Mouse (Mus musculus) embryonic facial prominence, embryonic 14.5 days (tissue): ENCODE data around the gene Il34. TPM values are rescaled to one million over a fixed set of nuclear protein-coding genes. Genes with fewer than 3 reads are reported as not detected.
"Not testable (repeated sequence)": the region's sequence is repeated elsewhere in the genome, so short reads cannot be mapped to it uniquely, and the experiment has no call there.

ENCODE experiments used
- ATAC-seq: fragments of 200-750 bp; cut with Nextera tagmentation; 2 replicates; pipeline ENCODE4 v1.8.0; 2017; ENCODE audit warnings: low read depth, moderate number of reproducible peaks, moderate TSS enrichment
- DNase-seq: peaks from one replicate; pipeline ENCODE4 v3.0.0-alpha.2; 2015; ENCODE audit warnings: low spot score
- H3K27ac ChIP-seq: fragments of 300-500 bp; sonication (generic); replicated peaks from 2 replicates; pipeline ENCODE4 v1.5.1; 2014; ENCODE audit warnings: low read depth, mild to moderate bottlenecking, low read length, moderate library complexity
- H3K27me3 ChIP-seq: fragments of 300-500 bp; sonication (generic); replicated peaks from 2 replicates; pipeline ENCODE4 v1.6.1; 2014; ENCODE audit warnings: low read length; ENCODE audit not compliant: control insufficient read depth, insufficient read depth
- H3K36me3 ChIP-seq: fragments of 300-500 bp; sonication (generic); 2 replicates; pipeline ENCODE4 v1.6.1; 2014; ENCODE audit warnings: low read length, mixed read lengths; ENCODE audit not compliant: control insufficient read depth, insufficient read depth
- H3K4me1 ChIP-seq: fragments of 300-500 bp; sonication (generic); 2 replicates; pipeline ENCODE4 v1.6.1; 2014; ENCODE audit warnings: antibody characterized with exemption, low read length; ENCODE audit not compliant: control insufficient read depth, insufficient read depth
- H3K4me2 ChIP-seq: fragments of 300-500 bp; sonication (generic); 2 replicates; pipeline ENCODE4 v1.6.1; 2014; ENCODE audit warnings: low read depth, mild to moderate bottlenecking, low read length, moderate library complexity, mixed read lengths
- H3K4me3 ChIP-seq: fragments of 300-500 bp; sonication (generic); 2 replicates; pipeline ENCODE4 v1.5.1; 2014; ENCODE audit warnings: low read depth, mild to moderate bottlenecking, low read length
- H3K9ac ChIP-seq: fragments of 300-500 bp; sonication (generic); 2 replicates; pipeline ENCODE4 v1.6.1; 2014; ENCODE audit warnings: low read depth, mild to moderate bottlenecking, low read length, moderate library complexity, mixed read lengths
- H3K9me3 ChIP-seq: fragments of 300-500 bp; sonication (generic); 2 replicates; pipeline ENCODE4 v1.6.1; 2016; ENCODE audit warnings: low read length; ENCODE audit not compliant: control insufficient read depth
- WGBS: fragments of 180-500 bp; shearing (Covaris S2); extraction: QIAGEN DNeasy Blood & Tissue Kit; methylation state at CpG from one replicate; pipeline ENCODE4 v1.1.7; 2014; 5-methylcytosine and 5-hydroxymethylcytosine counted together
- polyA plus RNA-seq: library from polyadenylated mRNA; unstranded; fragments of >200 nt; fragmentation: Nextera tagmentation; extraction: Ambion mirVana; gene quantifications from 2 replicates; pipeline ENCODE4 v1.2.1, GENCODE M21; 2014

The Il34 gene
- polyA plus RNA-seq, 1 experiment from 2014 or later = 1.7 TPM

DNA sequence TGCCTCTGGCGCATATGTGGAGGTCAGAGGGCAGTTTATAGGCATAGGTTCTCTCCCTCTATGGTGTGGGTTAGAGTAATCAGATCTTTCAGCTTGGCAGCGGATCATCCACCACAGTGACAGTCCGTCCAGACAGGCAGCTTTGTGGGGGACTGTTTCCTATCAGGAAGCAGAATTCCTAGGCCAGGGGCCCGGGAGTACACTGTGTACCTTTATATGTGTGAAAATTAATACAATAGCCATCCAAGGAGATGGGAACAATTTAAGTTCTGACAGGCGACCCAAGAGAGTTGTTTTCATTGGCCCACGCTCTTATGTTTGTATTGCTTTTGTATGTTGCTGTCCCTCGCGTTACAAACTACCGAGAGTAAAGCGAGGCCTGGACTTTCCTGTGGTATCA, 14.6 kb downstream of the Il34 start:
- no peak for ATAC-seq
- Histone ChIP-seq H3K4me1 (peaks cover 17% of the 10 kb centered on the region), H3K9me3 (no peaks in the 10 kb centered on the region), H3K27me3 (no peaks in the 10 kb centered on the region), H3K4me3 (no peak overlapping the region), H3K36me3 (no peaks in the 10 kb centered on the region), H3K9ac (no peak overlapping the region), H3K4me2 (no peak overlapping the region), H3K27ac (no peak overlapping the region)
- DNase-seq = no peak
- 65% methylated on average over 10 of the region's 10 CpGs for WGBS

DNA sequence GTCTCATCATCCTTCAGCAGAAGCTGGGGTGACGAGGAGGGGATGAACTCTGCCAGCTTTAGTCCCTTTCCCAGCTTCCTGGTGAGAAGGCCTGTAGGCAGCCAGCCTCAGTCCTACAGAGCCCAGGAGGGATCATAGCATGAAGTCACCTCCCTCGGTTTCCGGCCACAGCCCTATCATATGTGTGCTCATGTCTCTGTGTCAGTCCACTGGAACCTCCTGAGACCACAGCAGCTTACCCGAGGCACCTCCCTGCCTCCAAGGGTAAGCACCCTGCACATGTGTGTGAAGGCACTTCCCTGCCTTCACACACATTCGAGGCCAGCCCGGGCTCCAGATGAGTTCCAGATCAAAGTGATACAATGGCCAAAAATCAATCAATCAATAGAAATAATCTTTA, 15.5 kb downstream of the Il34 start:
- Histone ChIP-seq H3K9me3 (no peaks in the 10 kb centered on the region), H3K27me3 (no peaks in the 10 kb centered on the region), H3K36me3 (no peaks in the 10 kb centered on the region), H3K4me3 (no peak overlapping the region), H3K4me1 (peaks cover 17% of the 10 kb centered on the region), H3K9ac (no peak overlapping the region), H3K27ac (no peak overlapping the region), H3K4me2 (no peak overlapping the region)
- DNase-seq (no peak), ATAC-seq (no peak)
- WGBS = 63% methylated on average over 6 of the region's 6 CpGs

DNA sequence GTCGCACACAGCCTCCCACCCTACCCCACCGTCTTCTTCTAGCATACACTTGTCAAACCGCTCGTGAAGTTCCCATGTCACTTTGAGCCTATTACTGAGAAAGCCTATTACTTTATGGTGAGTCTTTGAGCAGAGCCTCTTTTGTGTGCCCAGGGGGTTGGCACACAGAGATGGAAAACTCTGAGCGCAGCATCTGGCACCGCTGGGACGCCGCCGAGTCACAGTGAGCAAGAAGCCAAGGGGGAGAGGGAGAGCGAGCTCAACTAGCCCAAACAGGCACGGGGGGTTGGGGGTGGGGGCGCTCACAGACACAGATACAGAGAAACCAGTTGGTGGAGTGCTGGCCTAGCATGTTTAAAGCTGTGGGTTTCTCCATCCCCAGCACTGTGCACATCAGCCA, 16.2 kb downstream of the Il34 start:
- DNase-seq = no peak
- Histone ChIP-seq H3K9me3 (no peaks in the 10 kb centered on the region), H3K36me3 (no peaks in the 10 kb centered on the region), H3K4me1 (peaks cover 17% of the 10 kb centered on the region), H3K9ac (no peak overlapping the region), H3K27me3 (no peaks in the 10 kb centered on the region), H3K4me3 (no peak overlapping the region), H3K27ac (no peak overlapping the region), H3K4me2 (no peak overlapping the region)
- 36% methylated on average over 12 of the region's 12 CpGs for WGBS
- peak; percentile 38; the same call in 1 of the 2 replicates for ATAC-seq

DNA sequence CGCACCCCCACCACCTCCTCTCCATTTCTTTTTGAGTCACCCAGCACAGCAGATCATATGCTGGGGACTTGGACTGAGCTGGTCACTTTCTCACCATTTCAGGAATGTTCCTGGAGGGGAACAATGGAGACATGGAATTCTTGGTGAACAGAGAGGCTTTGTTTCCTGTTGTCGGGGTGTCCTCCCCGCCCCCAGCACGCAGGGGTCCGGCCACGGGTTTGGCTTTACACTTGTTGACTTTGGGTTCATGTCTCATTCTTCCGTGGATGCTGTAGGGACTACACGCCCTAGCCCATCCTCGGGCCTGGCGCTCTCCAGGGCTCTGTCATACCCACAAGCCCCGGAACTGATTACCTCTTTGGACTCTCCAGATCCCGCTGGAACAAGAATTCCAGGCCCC, 16.7 kb downstream of the Il34 start:
- DNase-seq = no peak
- H3K27ac ChIP-seq = no peak overlapping the region
- H3K4me2 ChIP-seq = no peak overlapping the region
- ATAC-seq = no peak
- no peaks in the 10 kb centered on the region for H3K9me3 ChIP-seq
- H3K9ac ChIP-seq = no peak overlapping the region
- H3K27me3 ChIP-seq = no peaks in the 10 kb centered on the region
- WGBS = 46% methylated on average over 12 of the region's 12 CpGs
- no peak overlapping the region for H3K4me3 ChIP-seq
- no peaks in the 10 kb centered on the region for H3K36me3 ChIP-seq
- peaks cover 17% of the 10 kb centered on the region for H3K4me1 ChIP-seq

DNA sequence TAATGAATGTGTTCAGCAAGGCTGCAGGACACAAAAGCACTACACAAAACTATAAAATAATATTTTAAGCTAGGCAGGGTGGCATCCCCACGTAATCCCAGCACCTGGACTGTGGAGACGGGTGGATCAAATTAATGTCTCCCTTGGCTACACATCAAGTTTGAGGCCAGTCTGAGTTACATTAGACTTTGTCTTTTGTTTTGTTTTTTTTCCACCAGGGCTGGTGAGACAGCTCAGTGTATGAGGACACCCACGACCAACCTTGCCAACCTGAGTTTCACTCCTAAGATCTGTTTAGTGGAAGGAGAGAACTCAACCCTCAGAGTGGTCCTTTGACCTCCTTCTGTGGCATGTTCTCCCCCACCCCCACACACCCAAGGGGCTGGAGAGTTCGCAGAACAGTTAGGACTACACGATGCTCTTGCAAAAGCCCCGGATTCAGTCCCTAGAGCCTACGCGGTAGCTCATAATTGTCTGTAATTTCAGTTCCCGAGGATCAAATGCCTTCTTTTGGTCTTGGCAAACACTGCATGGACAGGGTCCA, 18.2 kb downstream of the Il34 start:
- Histone ChIP-seq H3K4me3 (no peak overlapping the region), H3K4me1 (peaks cover 11% of the 10 kb centered on the region; the same call in 1 of the 2 replicates), H3K27me3 (no peaks in the 10 kb centered on the region), H3K9me3 (no peaks in the 10 kb centered on the region), H3K9ac (no peak overlapping the region), H3K36me3 (no peaks in the 10 kb centered on the region), H3K27ac (no peak overlapping the region), H3K4me2 (no peak overlapping the region)
- ATAC-seq (no peak), DNase-seq (no peak)
- WGBS = 64% methylated on average over 9 of the region's 9 CpGs

DNA sequence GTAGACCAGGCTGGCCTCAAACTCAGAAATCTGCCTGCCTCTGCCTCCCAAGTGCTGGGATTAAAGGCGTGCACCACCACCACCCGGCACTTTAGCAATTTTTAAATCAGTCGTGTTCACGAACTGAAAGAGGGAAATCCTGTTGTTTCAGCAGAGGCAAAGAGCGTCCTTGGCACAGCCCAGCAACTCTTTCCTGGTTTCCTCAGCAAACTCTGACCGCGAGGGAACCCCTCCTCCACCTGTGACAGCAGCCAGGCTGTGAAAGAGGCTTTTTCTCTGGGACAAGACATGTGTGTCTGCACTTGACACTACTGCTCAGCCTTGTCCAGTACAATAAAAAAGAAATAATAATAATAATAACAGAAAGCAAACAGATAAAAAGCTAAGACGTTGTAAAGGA, 18.8 kb downstream of the Il34 start:
- no peak overlapping the region for H3K4me2 ChIP-seq
- DNase-seq = no peak
- 77% methylated on average over 8 of the region's 8 CpGs for WGBS
- H3K27ac ChIP-seq = no peak overlapping the region
- no peak overlapping the region for H3K4me3 ChIP-seq
- H3K4me1 ChIP-seq = peaks cover 11% of the 10 kb centered on the region; the same call in 1 of the 2 replicates
- H3K27me3 ChIP-seq = no peaks in the 10 kb centered on the region
- H3K9me3 ChIP-seq = no peaks in the 10 kb centered on the region
- ATAC-seq = no peak
- H3K9ac ChIP-seq = no peak overlapping the region
- H3K36me3 ChIP-seq = no peaks in the 10 kb centered on the region

DNA sequence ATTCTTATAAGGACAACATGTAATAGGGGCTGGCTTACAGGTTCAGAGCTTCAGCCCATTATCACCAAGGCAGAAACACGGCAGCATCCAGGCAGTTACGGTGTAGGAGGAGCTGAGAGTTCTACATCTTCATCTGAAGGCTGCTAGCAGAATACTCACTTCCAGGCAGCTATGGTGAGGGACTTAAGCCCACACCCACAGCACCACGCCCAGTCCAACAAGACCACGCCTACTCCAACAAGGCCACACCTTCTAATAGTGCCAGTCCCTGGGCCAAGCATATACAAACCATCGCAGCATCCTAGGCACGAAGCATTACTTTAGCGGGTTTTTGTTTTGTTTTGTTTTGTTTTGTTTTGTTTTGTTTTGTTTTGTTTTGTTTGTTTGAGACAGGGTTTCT, 19.2 kb downstream of the Il34 start:
- H3K27ac ChIP-seq, H3K9ac ChIP-seq, ATAC-seq, H3K27me3 ChIP-seq, DNase-seq, H3K4me2 ChIP-seq, H3K4me3 ChIP-seq, H3K36me3 ChIP-seq, H3K9me3 ChIP-seq: not testable (repeated sequence)
- WGBS = 70% methylated on average over 7 of the region's 7 CpGs
- H3K4me1 ChIP-seq = peaks cover 11% of the 10 kb centered on the region; the same call in 1 of the 2 replicates

DNA sequence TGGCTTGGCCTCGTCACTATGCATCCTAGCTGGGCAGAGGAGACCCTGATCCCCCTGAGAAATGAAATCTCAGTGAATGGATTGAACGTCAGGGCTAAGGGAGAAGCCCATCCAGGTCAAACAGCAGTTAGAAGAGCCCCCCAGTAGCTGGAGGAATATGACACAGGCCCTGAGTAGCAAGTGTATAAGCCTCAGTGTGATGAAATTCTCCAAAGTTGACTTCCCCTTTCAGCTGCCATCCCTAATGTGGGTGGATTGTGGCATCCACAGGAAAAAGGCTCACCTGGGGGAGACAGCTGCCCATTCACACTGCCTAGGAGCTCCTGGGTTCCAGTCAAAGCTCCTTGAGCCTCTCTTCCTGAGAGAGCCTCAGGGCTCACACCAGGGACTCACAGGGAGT, 20.4 kb downstream of the Il34 start:
- no peak for DNase-seq
- ATAC-seq = no peak
- no peaks in the 10 kb centered on the region for H3K36me3 ChIP-seq
- WGBS = 46% methylated on average over 2 of the region's 2 CpGs
- no peaks in the 10 kb centered on the region for H3K27me3 ChIP-seq
- no peak overlapping the region for H3K4me3 ChIP-seq
- no peak overlapping the region for H3K4me2 ChIP-seq
- peaks cover 11% of the 10 kb centered on the region; the same call in 1 of the 2 replicates for H3K4me1 ChIP-seq
- no peak overlapping the region for H3K27ac ChIP-seq
- H3K9me3 ChIP-seq = no peaks in the 10 kb centered on the region
- H3K9ac ChIP-seq = no peak overlapping the region

DNA sequence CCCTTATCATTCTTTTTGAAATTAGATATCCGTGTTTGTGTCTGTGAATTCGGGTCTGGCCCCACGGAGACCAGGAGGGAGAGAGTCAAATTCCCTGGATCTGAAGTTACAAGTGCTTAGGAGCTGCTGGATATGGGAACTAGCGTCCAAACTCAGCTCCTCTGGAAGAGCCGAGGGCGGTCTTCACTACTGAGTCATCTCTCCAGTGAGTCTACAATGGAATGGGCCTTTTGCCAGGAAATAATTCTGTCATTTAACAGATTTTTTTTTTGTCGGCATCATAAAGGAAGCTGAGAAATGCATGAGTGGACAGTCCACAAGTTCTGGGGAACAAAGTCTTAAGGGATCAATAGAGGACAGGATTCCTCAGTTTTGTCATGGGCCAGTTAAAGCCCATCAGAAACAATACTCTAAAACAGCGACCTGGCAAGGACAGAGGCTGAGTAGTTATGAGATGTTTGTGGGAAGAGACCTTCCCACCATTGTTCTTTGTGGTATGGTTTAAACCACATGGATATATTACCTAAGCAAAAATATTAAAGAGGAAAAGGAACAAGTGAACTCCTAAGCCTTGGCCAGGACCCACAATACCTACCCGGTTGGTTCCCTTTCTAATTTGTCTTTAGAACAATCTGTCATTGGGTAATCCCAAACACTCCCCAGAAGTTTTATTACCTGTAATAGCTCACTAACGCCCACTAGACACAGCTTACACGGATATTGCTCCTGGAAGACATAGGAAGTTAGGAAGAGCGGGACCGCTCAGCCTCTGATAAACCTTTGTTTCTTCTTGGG, 25.6 kb downstream of the Il34 start:
- H3K27me3 ChIP-seq = no peaks in the 10 kb centered on the region
- WGBS = 76% methylated on average over 13 of the region's 13 CpGs
- no peaks in the 10 kb centered on the region for H3K36me3 ChIP-seq
- no peak overlapping the region for H3K9ac ChIP-seq
- H3K4me1 ChIP-seq = no peaks in the 10 kb centered on the region
- H3K9me3 ChIP-seq = peaks cover 4% of the 10 kb centered on the region; the same call in 1 of the 2 replicates
- no peak overlapping the region for H3K27ac ChIP-seq
- ATAC-seq (no peak), DNase-seq (no peak)
- H3K4me3 ChIP-seq = no peak overlapping the region
- H3K4me2 ChIP-seq = no peak overlapping the region
